Mouse (Mus musculus) limb, embryonic 10.5 days (tissue): Measurements from ENCODE around the gene Ephb6. TPM values are rescaled to one million over a fixed set of nuclear protein-coding genes. Genes with fewer than 3 reads are reported as not detected.

ENCODE experiments used
- DNase-seq: peaks from one replicate; pipeline ENCODE4 v3.0.0-alpha.2; 2017; ENCODE audit warnings: low spot score
- H3K27ac ChIP-seq: fragments of 300-500 bp; sonication (generic); 2 replicates; pipeline ENCODE4 v1.5.1; 2016; ENCODE audit warnings: mild to moderate bottlenecking
- H3K27me3 ChIP-seq: fragments of 300-500 bp; sonication (generic); 2 replicates; pipeline ENCODE4 v1.6.1; 2016; ENCODE audit warnings: low read depth, mild to moderate bottlenecking; ENCODE audit not compliant: poor library complexity, severe bottlenecking
- H3K36me3 ChIP-seq: fragments of 300-500 bp; sonication (generic); 2 replicates; pipeline ENCODE4 v1.6.1; 2016; ENCODE audit warnings: mild to moderate bottlenecking, moderate library complexity
- H3K4me1 ChIP-seq: fragments of 300-500 bp; sonication (generic); 2 replicates; pipeline ENCODE4 v1.6.1; 2016
- H3K4me3 ChIP-seq: fragments of 300-500 bp; sonication (generic); 2 replicates; pipeline ENCODE4 v1.5.1; 2016; ENCODE audit warnings: mild to moderate bottlenecking, moderate library complexity
- H3K9me3 ChIP-seq: fragments of 300-500 bp; sonication (generic); replicated peaks from 2 replicates; pipeline ENCODE4 v1.6.1; 2016; ENCODE audit warnings: mild to moderate bottlenecking
- WGBS: fragments of 180-500 bp; shearing (Covaris S2); methylation state at CpG from one replicate; pipeline ENCODE4 v1.1.7; 2016; 5-methylcytosine and 5-hydroxymethylcytosine counted together
- polyA plus RNA-seq: library from polyadenylated mRNA; unstranded; fragments of >200 nt; fragmentation: Nextera tagmentation; extraction: Ambion mirVana; gene quantifications from 2 replicates; pipeline ENCODE4 v1.2.1, GENCODE M21; 2016

Gene Ephb6
- polyA plus RNA-seq, 1 experiment from 2014 or later = 19.1 TPM

- Histone ChIP-seq H3K4me3 (no peak within 1 kb of the TSS), H3K27ac (no peak within 1 kb of the TSS), H3K36me3 (no peaks in the 10 kb centered on the region), H3K27me3 (no peaks in the 10 kb centered on the region), H3K9me3 (no peaks in the 10 kb centered on the region), H3K4me1 (no peaks in the 10 kb centered on the region)
- 19% methylated on average over 5 of the region's 5 CpGs for WGBS
- DNase-seq = no peak
These were observed 30.9 kb downstream of the Ephb6 start, which contains the start of gene Trpv6 for GRCm38 (mm10) chr6:41636178-41636577. Gene Trpv6 (minus strand): TSS chr6:41636405.

GRCm38 (mm10) chr6:41637393-41637792 is 32.1 kb downstream of the Ephb6 start:
- no peak overlapping the region for H3K27ac ChIP-seq
- whole genome bisulfite sequencing = 27% methylated on average over 1 of the region's 1 CpGs
- no peaks in the 10 kb centered on the region for H3K9me3 ChIP-seq
- no peaks in the 10 kb centered on the region for H3K27me3 ChIP-seq
- no peak overlapping the region for H3K4me3 ChIP-seq
- no peak for DNase-seq
- H3K36me3 ChIP-seq = no peaks in the 10 kb centered on the region
- no peaks in the 10 kb centered on the region for H3K4me1 ChIP-seq

- 81% methylated on average over 6 of the region's 6 CpGs for WGBS
- H3K27me3 ChIP-seq = no peaks in the 10 kb centered on the region
- H3K27ac ChIP-seq = no peak overlapping the region
- H3K4me3 ChIP-seq = no peak overlapping the region
- no peak for DNase-seq
- H3K36me3 ChIP-seq = no peaks in the 10 kb centered on the region
- no peaks in the 10 kb centered on the region for H3K9me3 ChIP-seq
- no peaks in the 10 kb centered on the region for H3K4me1 ChIP-seq
These were observed 32.7 kb downstream of the Ephb6 start for GRCm38 (mm10) chr6:41637927-41638506.

- Histone ChIP-seq H3K9me3 (no peaks in the 10 kb centered on the region), H3K4me3 (no peak overlapping the region), H3K27me3 (no peaks in the 10 kb centered on the region), H3K4me1 (no peaks in the 10 kb centered on the region), H3K27ac (no peak overlapping the region), H3K36me3 (no peaks in the 10 kb centered on the region)
- 65% methylated on average over 3 of the region's 3 CpGs for WGBS
- no peak for DNase-seq
These were observed 35.2 kb downstream of the Ephb6 start for GRCm38 (mm10) chr6:41640449-41640848.

- Histone ChIP-seq H3K4me1 (no peaks in the 10 kb centered on the region), H3K9me3 (no peaks in the 10 kb centered on the region), H3K4me3 (no peak overlapping the region), H3K36me3 (no peaks in the 10 kb centered on the region), H3K27me3 (no peaks in the 10 kb centered on the region), H3K27ac (no peak overlapping the region)
- 77% methylated on average over 6 of the region's 6 CpGs for WGBS
- DNase-seq = no peak
These were observed 36.0 kb downstream of the Ephb6 start for GRCm38 (mm10) chr6:41641173-41641866.

GRCm38 (mm10) chr6:41642765-41643164 is 37.5 kb downstream of the Ephb6 start:
- Histone ChIP-seq H3K9me3 (no peaks in the 10 kb centered on the region), H3K36me3 (no peaks in the 10 kb centered on the region), H3K4me3 (no peak overlapping the region), H3K4me1 (no peaks in the 10 kb centered on the region), H3K27ac (no peak overlapping the region), H3K27me3 (no peaks in the 10 kb centered on the region)
- no peak for DNase-seq
- 85% methylated on average over 4 of the region's 4 CpGs for WGBS

- Histone ChIP-seq H3K27ac (no peak overlapping the region), H3K4me1 (no peaks in the 10 kb centered on the region), H3K27me3 (no peaks in the 10 kb centered on the region), H3K4me3 (no peak overlapping the region), H3K36me3 (no peaks in the 10 kb centered on the region), H3K9me3 (no peaks in the 10 kb centered on the region)
- 91% methylated on average over 3 of the region's 3 CpGs for WGBS
- DNase-seq = no peak
These were observed 37.9 kb downstream of the Ephb6 start for GRCm38 (mm10) chr6:41643227-41643626.

GRCm38 (mm10) chr6:41646220-41646619 is 40.9 kb downstream of the Ephb6 start:
- no peak overlapping the region for H3K4me3 ChIP-seq
- no peaks in the 10 kb centered on the region for H3K36me3 ChIP-seq
- H3K4me1 ChIP-seq = no peaks in the 10 kb centered on the region
- H3K9me3 ChIP-seq = no peaks in the 10 kb centered on the region
- H3K27ac ChIP-seq = no peak overlapping the region
- H3K27me3 ChIP-seq = no peaks in the 10 kb centered on the region
- DNase-seq = no peak
- 85% methylated on average over 3 of the region's 3 CpGs for WGBS

GRCm38 (mm10) chr6:41646672-41647071 is 41.4 kb downstream of the Ephb6 start:
- Histone ChIP-seq H3K27ac (no peak overlapping the region), H3K4me1 (no peaks in the 10 kb centered on the region), H3K36me3 (no peaks in the 10 kb centered on the region), H3K4me3 (no peak overlapping the region), H3K27me3 (no peaks in the 10 kb centered on the region), H3K9me3 (no peaks in the 10 kb centered on the region)
- DNase-seq = no peak

GRCm38 (mm10) chr6:41653173-41653572 is 47.9 kb downstream of the Ephb6 start:
- WGBS = 93% methylated on average over 5 of the region's 5 CpGs
- H3K9me3 ChIP-seq = no peaks in the 10 kb centered on the region
- no peaks in the 10 kb centered on the region for H3K4me1 ChIP-seq
- no peak overlapping the region for H3K27ac ChIP-seq
- H3K4me3 ChIP-seq = no peak overlapping the region
- H3K36me3 ChIP-seq = no peaks in the 10 kb centered on the region
- no peak for DNase-seq
- H3K27me3 ChIP-seq = no peaks in the 10 kb centered on the region

- H3K27ac ChIP-seq = no peak overlapping the region
These were observed 49.4 kb downstream of the Ephb6 start for GRCm38 (mm10) chr6:41654648-41655047.

GRCm38 (mm10) chr6:41658487-41658886 is 53.2 kb downstream of the Ephb6 start:
- no peak for DNase-seq
- no peak overlapping the region for H3K4me3 ChIP-seq
- 75% methylated on average over 1 of the region's 1 CpGs for WGBS
- no peak overlapping the region for H3K27ac ChIP-seq
- H3K27me3 ChIP-seq = no peaks in the 10 kb centered on the region
- no peaks in the 10 kb centered on the region for H3K36me3 ChIP-seq
- H3K4me1 ChIP-seq = no peaks in the 10 kb centered on the region
- no peaks in the 10 kb centered on the region for H3K9me3 ChIP-seq

More at GRCm38 (mm10) chr6:41654648-41655047, 49.4 kb downstream of the Ephb6 start:
- no peaks in the 10 kb centered on the region for H3K36me3 ChIP-seq
- H3K9me3 ChIP-seq = no peaks in the 10 kb centered on the region
- 90% methylated on average over 8 of the region's 8 CpGs for WGBS
- H3K4me3 ChIP-seq = no peak overlapping the region
- no peaks in the 10 kb centered on the region for H3K4me1 ChIP-seq
- H3K27me3 ChIP-seq = no peaks in the 10 kb centered on the region
- DNase-seq = no peak

GRCm38 (mm10) chr6:41662320-41662719 is 57.0 kb downstream of the Ephb6 start:
- H3K9me3 ChIP-seq = no peaks in the 10 kb centered on the region
- 45% methylated on average over 2 of the region's 2 CpGs for WGBS
- DNase-seq = no peak
- H3K27me3 ChIP-seq = no peaks in the 10 kb centered on the region
- H3K4me3 ChIP-seq = no peak overlapping the region
- no peak overlapping the region for H3K27ac ChIP-seq
- H3K4me1 ChIP-seq = no peaks in the 10 kb centered on the region
- no peaks in the 10 kb centered on the region for H3K36me3 ChIP-seq
